Mouse (Mus musculus): ENCODE data around the gene Lhx8. TPM values are rescaled to one million over a fixed set of nuclear protein-coding genes. Genes with fewer than 3 reads are reported as not detected.

The Lhx8 gene
- polyA plus RNA-seq (2014; fragmentation: Illumina TruSeq; extraction: RNeasy Lipid Tissue Mini Kit (QIAGEN cat#74804); ENCODE audit: low read depth, low replicate concordance): not detected

GRCm38 (mm10) chr3:154330181-154331002, at the start of gene Lhx8:
Lhx8 (minus strand) TSS chr3:154330659.

All from sigmoid colon, adult 10 weeks (tissue).